Mouse (Mus musculus): ENCODE results near the gene BC049715. TPM values are rescaled to one million over a fixed set of nuclear protein-coding genes. Genes with fewer than 3 reads are reported as not detected.

The BC049715 gene
- polyA plus RNA-seq, 1 experiment from 2014 or later, result 2.3 TPM

GRCm38 (mm10) chr6:136803093-136803738 is 24.2 kb upstream of the BC049715 start:
- peak overlapping the region; percentile 100 for H3K27ac ChIP-seq
- peaks cover 21% of the 10 kb centered on the region for H3K4me1 ChIP-seq (replicated peaks)
- no peaks in the 10 kb centered on the region for H3K27me3 ChIP-seq (ENCODE audit: insufficient read depth, poor library complexity, severe bottlenecking)
- whole genome bisulfite sequencing, result 28% methylated on average over 12 of the region's 12 CpGs
- peak overlapping the region; percentile 76 for H3K4me3 ChIP-seq
- DNase-seq (ENCODE audit: low spot score), result no peak
- H3K36me3 ChIP-seq, result no peaks in the 10 kb centered on the region
- no peaks in the 10 kb centered on the region for H3K9me3 ChIP-seq

- under 1% methylated on average over 50 of the region's 50 CpGs for WGBS
- Histone ChIP-seq H3K4me1 (replicated peaks) (peaks cover 26% of the 10 kb centered on the region), H3K27me3 (ENCODE audit: insufficient read depth, poor library complexity, severe bottlenecking) (no peaks in the 10 kb centered on the region), H3K9me3 (no peaks in the 10 kb centered on the region), H3K4me3 (peak within 1 kb of the TSS; percentile 76), H3K36me3 (no peaks in the 10 kb centered on the region), H3K27ac (peak within 1 kb of the TSS; percentile 100)
- peak; percentile 92 for DNase-seq (ENCODE audit: low spot score)
These were observed 23.4 kb upstream of the BC049715 start, which contains the start of gene Hist4h4 for GRCm38 (mm10) chr6:136803739-136804633. Gene Hist4h4 (minus strand): TSS chr6:136804415.

GRCm38 (mm10) chr6:136804705-136805408 is 22.6 kb upstream of the BC049715 start:
- no peaks in the 10 kb centered on the region for H3K9me3 ChIP-seq
- H3K4me1 ChIP-seq (replicated peaks), result peaks cover 35% of the 10 kb centered on the region
- 39% methylated on average over 9 of the region's 9 CpGs for WGBS
- H3K27ac ChIP-seq, result peak overlapping the region; percentile 100
- no peak for DNase-seq (ENCODE audit: low spot score)
- no peaks in the 10 kb centered on the region for H3K27me3 ChIP-seq (ENCODE audit: insufficient read depth, poor library complexity, severe bottlenecking)
- peak overlapping the region; percentile 76 for H3K4me3 ChIP-seq
- peaks cover 3% of the 10 kb centered on the region; the same call in 1 of the 2 replicates for H3K36me3 ChIP-seq

GRCm38 (mm10) chr6:136805409-136805775 is 22.0 kb upstream of the BC049715 start:
- Histone ChIP-seq H3K27me3 (ENCODE audit: insufficient read depth, poor library complexity, severe bottlenecking) (no peaks in the 10 kb centered on the region), H3K9me3 (no peaks in the 10 kb centered on the region), H3K4me3 (no peak overlapping the region), H3K36me3 (peaks cover 8% of the 10 kb centered on the region; the same call in 1 of the 2 replicates), H3K4me1 (replicated peaks) (peaks cover 35% of the 10 kb centered on the region), H3K27ac (no peak overlapping the region)
- WGBS, result 90% methylated on average over 1 of the region's 1 CpGs
- DNase-seq (ENCODE audit: low spot score), result no peak

- H3K27me3 ChIP-seq (ENCODE audit: insufficient read depth, poor library complexity, severe bottlenecking), result no peaks in the 10 kb centered on the region
- DNase-seq (ENCODE audit: low spot score), result no peak
- H3K4me1 ChIP-seq (replicated peaks), result peaks cover 35% of the 10 kb centered on the region
- H3K36me3 ChIP-seq, result peaks cover 19% of the 10 kb centered on the region
- WGBS, result 62% methylated on average over 5 of the region's 5 CpGs
- H3K9me3 ChIP-seq, result no peaks in the 10 kb centered on the region
- peak overlapping the region; percentile 85 for H3K27ac ChIP-seq
- H3K4me3 ChIP-seq, result 0 out of 2 replicates have a peak overlapping the region, but pooled peaks have one; percentile 85
These were observed 20.6 kb upstream of the BC049715 start for GRCm38 (mm10) chr6:136806819-136807218.

GRCm38 (mm10) chr6:136807395-136808013 is 19.9 kb upstream of the BC049715 start:
- Histone ChIP-seq H3K27me3 (ENCODE audit: insufficient read depth, poor library complexity, severe bottlenecking) (no peaks in the 10 kb centered on the region), H3K27ac (peak overlapping the region; percentile 85), H3K9me3 (no peaks in the 10 kb centered on the region), H3K4me1 (replicated peaks) (peaks cover 35% of the 10 kb centered on the region), H3K4me3 (peak overlapping the region; percentile 85), H3K36me3 (peaks cover 26% of the 10 kb centered on the region)
- DNase-seq (ENCODE audit: low spot score), result peak; percentile 20
- 23% methylated on average over 18 of the region's 18 CpGs for WGBS

- H3K4me3 ChIP-seq, result peak within 1 kb of the TSS; percentile 85
- no peaks in the 10 kb centered on the region for H3K9me3 ChIP-seq
- peak; percentile 97 for DNase-seq (ENCODE audit: low spot score)
- no peaks in the 10 kb centered on the region for H3K27me3 ChIP-seq (ENCODE audit: insufficient read depth, poor library complexity, severe bottlenecking)
- H3K4me1 ChIP-seq (replicated peaks), result peaks cover 32% of the 10 kb centered on the region
- peaks cover 31% of the 10 kb centered on the region for H3K36me3 ChIP-seq
- under 1% methylated on average over 34 of the region's 34 CpGs for WGBS
- peak within 1 kb of the TSS; percentile 85 for H3K27ac ChIP-seq
These were observed 19.4 kb upstream of the BC049715 start, which contains the start of gene H2afj for GRCm38 (mm10) chr6:136808014-136808417. Gene H2afj (plus strand): TSS chr6:136808244.

- Histone ChIP-seq H3K4me3 (peak overlapping the region; percentile 85), H3K27me3 (ENCODE audit: insufficient read depth, poor library complexity, severe bottlenecking) (no peaks in the 10 kb centered on the region), H3K27ac (peak overlapping the region; percentile 85), H3K4me1 (replicated peaks) (peaks cover 26% of the 10 kb centered on the region), H3K9me3 (no peaks in the 10 kb centered on the region), H3K36me3 (peaks cover 37% of the 10 kb centered on the region)
- DNase-seq (ENCODE audit: low spot score), result peak; percentile 23
- 1% methylated on average over 28 of the region's 28 CpGs for WGBS
These were observed 18.8 kb upstream of the BC049715 start for GRCm38 (mm10) chr6:136808631-136809046.

- peaks cover 41% of the 10 kb centered on the region for H3K36me3 ChIP-seq
- H3K4me1 ChIP-seq (replicated peaks), result peaks cover 26% of the 10 kb centered on the region
- no peaks in the 10 kb centered on the region for H3K9me3 ChIP-seq
- H3K27me3 ChIP-seq (ENCODE audit: insufficient read depth, poor library complexity, severe bottlenecking), result no peaks in the 10 kb centered on the region
- H3K27ac ChIP-seq, result peak overlapping the region; percentile 85; the same call in 1 of the 2 replicates
- WGBS, result 41% methylated on average over 14 of the region's 14 CpGs
- DNase-seq (ENCODE audit: low spot score), result no peak
- peak overlapping the region; percentile 85 for H3K4me3 ChIP-seq
These were observed 18.3 kb upstream of the BC049715 start for GRCm38 (mm10) chr6:136809077-136809476.

- H3K4me3 ChIP-seq, result peak overlapping the region; percentile 85; the same call in 1 of the 2 replicates
These were observed 17.8 kb upstream of the BC049715 start for GRCm38 (mm10) chr6:136809673-136810072.

GRCm38 (mm10) chr6:136811196-136811595 is 16.2 kb upstream of the BC049715 start:
- H3K4me1 ChIP-seq (replicated peaks), result peaks cover 20% of the 10 kb centered on the region
- no peaks in the 10 kb centered on the region for H3K9me3 ChIP-seq
- no peaks in the 10 kb centered on the region for H3K27me3 ChIP-seq (ENCODE audit: insufficient read depth, poor library complexity, severe bottlenecking)
- peaks cover 60% of the 10 kb centered on the region for H3K36me3 ChIP-seq
- no peak overlapping the region for H3K4me3 ChIP-seq
- DNase-seq (ENCODE audit: low spot score), result no peak
- H3K27ac ChIP-seq, result no peak overlapping the region
- 92% methylated on average over 10 of the region's 10 CpGs for WGBS

More at GRCm38 (mm10) chr6:136809673-136810072, 17.8 kb upstream of the BC049715 start:
- H3K27ac ChIP-seq, result no peak overlapping the region
- no peaks in the 10 kb centered on the region for H3K27me3 ChIP-seq (ENCODE audit: insufficient read depth, poor library complexity, severe bottlenecking)
- H3K4me1 ChIP-seq (replicated peaks), result peaks cover 24% of the 10 kb centered on the region
- DNase-seq (ENCODE audit: low spot score), result no peak
- peaks cover 47% of the 10 kb centered on the region for H3K36me3 ChIP-seq
- H3K9me3 ChIP-seq, result no peaks in the 10 kb centered on the region
- WGBS, result 77% methylated on average over 13 of the region's 13 CpGs

- no peaks in the 10 kb centered on the region for H3K9me3 ChIP-seq
- H3K4me1 ChIP-seq (replicated peaks), result peaks cover 13% of the 10 kb centered on the region
- H3K27me3 ChIP-seq (ENCODE audit: insufficient read depth, poor library complexity, severe bottlenecking), result no peaks in the 10 kb centered on the region
- H3K4me3 ChIP-seq, result no peak overlapping the region
- H3K27ac ChIP-seq, result no peak overlapping the region
- DNase-seq (ENCODE audit: low spot score), result no peak
- WGBS, result 61% methylated on average over 4 of the region's 4 CpGs
- peaks cover 79% of the 10 kb centered on the region for H3K36me3 ChIP-seq
These were observed 14.3 kb upstream of the BC049715 start for GRCm38 (mm10) chr6:136813117-136813516.
